In the genomic region with DNA sequence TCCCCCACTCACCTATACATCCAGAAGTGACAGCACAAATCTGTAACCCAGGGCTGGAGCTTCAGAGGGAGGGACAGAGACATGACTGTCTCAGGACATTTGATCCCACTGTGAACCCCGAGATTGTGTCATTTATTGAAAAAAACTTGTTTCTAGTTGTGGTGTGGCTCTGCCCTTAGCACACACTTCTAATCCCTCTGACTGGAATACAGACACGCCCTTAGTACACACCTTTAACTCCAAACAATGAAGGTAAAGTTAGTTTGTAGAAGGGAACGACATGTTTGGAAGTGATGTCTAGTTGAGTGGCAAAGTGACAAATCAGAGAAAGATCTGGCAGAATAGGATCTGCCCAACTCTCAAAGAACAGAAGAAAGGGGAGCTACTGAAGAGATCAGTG, we compare ENCODE assay signal across 28 mouse cellular contexts. TPM values are rescaled to one million over a fixed set of nuclear protein-coding genes. Genes with fewer than 3 reads are reported as not detected.
"Had no signal": no experiment of that assay in that cellular context is flagged by ENCODE, and none has a peak within 500 bp of the region (broad histone marks: within the 10 kb centered on the region; RNA-seq: fewer than 3 reads in every experiment).

No protein-coding gene starts in this region.

- DNase-seq: gastrocnemius, postnatal 14 days; gastrocnemius, postnatal 36 days; heart, adult 11 months; heart, adult 2 months; heart, postnatal 14 days; heart, postnatal 36 days; kidney, adult 11 months; kidney, adult 2 months; kidney, adult 9 months; kidney, postnatal 14 days; kidney, postnatal 36 days; layer of hippocampus, adult 9-11 months; layer of hippocampus, postnatal 36 days; left cerebral cortex, postnatal 4 days had no signal

- H3K4me3 ChIP-seq: heart, adult 2 months; heart, embryonic 13.5 days; heart, embryonic 15.5 days; hindbrain, embryonic 13.5 days; hindbrain, embryonic 15.5 days; intestine, embryonic 15.5 days; kidney, embryonic 15.5 days; limb, embryonic 13.5 days; limb, embryonic 15.5 days had no signal

- H3K9me3 ChIP-seq: heart, embryonic 13.5 days; heart, embryonic 15.5 days; hindbrain, embryonic 13.5 days; hindbrain, embryonic 15.5 days; intestine, embryonic 15.5 days; kidney, embryonic 15.5 days; limb, embryonic 13.5 days; limb, embryonic 15.5 days had no signal

- H3K9ac ChIP-seq: heart, embryonic 13.5 days; heart, embryonic 15.5 days; hindbrain, embryonic 13.5 days; hindbrain, embryonic 15.5 days; intestine, embryonic 15.5 days; kidney, embryonic 15.5 days; limb, embryonic 13.5 days; limb, embryonic 15.5 days had no signal

- H3K36me3 ChIP-seq: heart, embryonic 13.5 days; heart, embryonic 15.5 days; hindbrain, embryonic 13.5 days; hindbrain, embryonic 15.5 days; intestine, embryonic 15.5 days; kidney, embryonic 15.5 days; limb, embryonic 13.5 days; limb, embryonic 15.5 days had no signal

- H3K27ac ChIP-seq: heart, adult 2 months; heart, embryonic 13.5 days; heart, embryonic 15.5 days; hindbrain, embryonic 13.5 days; hindbrain, embryonic 15.5 days; hindbrain, postnatal 0 days; intestine, embryonic 15.5 days; kidney, embryonic 15.5 days; kidney, postnatal 0 days; limb, embryonic 13.5 days; limb, embryonic 15.5 days had no signal

- ATAC-seq: hindbrain, postnatal 0 days; intestine, embryonic 15.5 days had no signal

- H3K4me1 ChIP-seq: heart, embryonic 15.5 days; hindbrain, embryonic 13.5 days; hindbrain, embryonic 15.5 days; kidney, embryonic 15.5 days had no signal

- H3K4me2 ChIP-seq: heart, embryonic 11.5 days; heart, embryonic 13.5 days; heart, embryonic 15.5 days; hindbrain, embryonic 13.5 days; hindbrain, embryonic 15.5 days; intestine, embryonic 15.5 days; kidney, embryonic 15.5 days; limb, embryonic 13.5 days; limb, embryonic 15.5 days had no signal

- H3K27me3 ChIP-seq: heart, embryonic 13.5 days; heart, embryonic 15.5 days; hindbrain, embryonic 13.5 days; hindbrain, embryonic 15.5 days; intestine, embryonic 15.5 days; kidney, embryonic 15.5 days; limb, embryonic 15.5 days had no signal

RNA-seq across cellular contexts. Expression of gene 1700016H13Rik, which starts 16.0 kb away (rescaled TPM):
- polyA plus RNA-seq: frontal cortex, adult 2 months; heart, embryonic 11.5 days; hindbrain, embryonic 11.5 days; hindbrain, postnatal 0 days; kidney, adult 2 months; kidney, embryonic 15.5 days; limb, embryonic 13.5 days; liver, adult 2 months had no signal

RNA-seq across cellular contexts. Expression of gene Slc10a6, which starts 42.7 kb away (rescaled TPM):
- polyA plus RNA-seq: limb, embryonic 13.5 days had no signal
